Mouse (Mus musculus): ENCODE results near the gene Mmp17.

Mmp17 gene

DNA sequence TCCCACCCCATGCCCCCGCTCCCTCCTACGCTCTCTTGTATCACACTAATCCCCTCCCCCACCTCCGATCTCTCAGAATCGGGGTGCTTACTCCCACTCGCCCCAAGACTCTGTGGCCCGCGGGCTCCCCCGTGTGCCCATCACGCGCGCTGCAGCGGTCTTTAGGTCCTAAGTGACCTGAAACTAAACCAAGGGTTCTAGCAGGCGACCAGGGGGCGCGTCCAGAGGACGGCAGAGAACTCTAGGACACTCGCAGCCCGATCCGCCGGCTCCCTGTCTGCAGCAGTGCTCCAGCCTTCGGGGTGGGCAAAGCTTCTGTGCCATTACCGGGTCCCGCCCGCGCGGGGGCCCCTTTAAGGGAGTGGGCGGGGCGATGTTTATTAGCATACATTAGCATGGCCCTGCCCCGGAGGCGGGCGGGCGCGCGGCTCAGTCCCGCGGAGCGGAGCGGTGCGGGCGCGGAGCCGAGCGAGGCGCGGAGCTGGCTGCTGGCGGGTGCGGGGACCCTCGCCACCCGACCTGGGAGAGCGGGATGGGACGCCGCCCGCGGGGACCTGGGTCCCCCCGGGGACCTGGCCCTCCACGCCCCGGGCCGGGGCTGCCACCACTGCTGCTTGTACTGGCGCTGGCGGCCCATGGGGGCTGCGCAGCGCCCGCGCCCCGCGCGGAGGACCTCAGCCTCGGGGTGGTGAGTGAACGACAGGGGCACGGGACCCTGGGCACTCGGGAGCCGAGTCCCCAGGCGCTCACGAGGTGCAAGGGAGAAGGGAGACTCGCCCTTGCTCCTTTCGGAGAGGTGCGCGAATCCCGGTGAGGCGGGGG, at the start of gene Mmp17:
TSS of gene Mmp17 (plus strand) at position 409 of the 822 bp plus-strand sequence.
- peak; percentile 87 for DNase-seq (ENCODE audit: low spot score)

DNA sequence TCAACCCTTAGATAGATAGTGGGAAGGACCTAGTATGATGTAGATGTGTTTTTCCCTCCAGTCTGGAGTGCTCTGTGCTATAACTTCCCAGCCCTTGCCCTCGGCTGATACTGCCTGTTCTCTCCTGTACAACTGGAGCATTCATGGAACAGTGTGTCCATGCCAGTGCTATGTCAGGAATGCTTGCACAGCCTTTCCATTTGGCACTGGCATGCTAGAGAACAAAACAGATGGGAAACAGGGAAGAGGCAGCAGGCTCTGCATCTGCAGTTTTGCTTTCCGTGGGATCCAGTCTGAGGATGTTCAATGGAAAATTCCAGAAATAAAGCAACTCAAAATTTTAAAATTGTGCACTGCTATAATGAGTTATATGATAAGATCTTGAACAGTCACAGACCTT, 49.5 kb upstream of the Mmp17 start:
- peak; percentile 27 for DNase-seq (ENCODE audit: low spot score)

DNA sequence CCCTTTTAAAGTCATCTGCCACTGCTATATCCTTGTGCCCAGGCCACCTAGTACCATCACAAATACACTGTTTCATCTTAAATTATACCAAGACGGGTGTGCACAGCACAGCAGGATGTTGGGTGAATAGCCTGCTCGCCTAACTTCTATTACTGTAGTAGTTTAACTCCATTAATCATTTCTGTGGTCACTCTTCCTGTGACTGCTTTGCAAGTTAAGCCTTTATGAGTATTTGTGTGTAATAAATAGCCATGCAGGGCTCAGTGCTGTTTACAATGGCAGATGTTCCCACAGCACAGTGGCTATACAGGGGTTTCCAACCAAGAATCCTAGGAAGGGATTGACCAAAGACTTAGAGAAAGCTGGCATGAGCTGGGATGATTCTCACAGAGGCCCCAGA, 48.9 kb upstream of the Mmp17 start:
- no peak for DNase-seq (ENCODE audit: low spot score)

DNA sequence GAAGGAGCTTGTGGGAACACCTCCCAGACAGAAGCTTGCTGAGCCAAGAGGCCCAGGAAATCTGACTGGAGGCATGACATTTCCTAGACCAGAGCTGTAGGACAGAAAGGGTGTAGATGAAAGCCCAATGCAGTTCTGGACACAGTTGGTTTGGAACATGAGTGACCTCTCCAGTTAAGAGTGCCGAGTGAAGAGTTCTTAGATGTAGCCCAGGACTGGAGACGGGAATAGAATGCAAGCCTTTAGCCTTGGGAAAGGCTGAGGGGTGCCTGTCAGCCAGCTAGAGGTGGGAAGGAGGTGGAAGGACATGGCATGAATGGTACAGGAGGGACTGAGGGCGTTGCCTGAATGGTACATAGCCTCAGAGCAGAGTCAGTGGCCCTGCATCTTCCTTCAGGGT, 48.5 kb upstream of the Mmp17 start:
- DNase-seq (ENCODE audit: low spot score), result no peak

DNA sequence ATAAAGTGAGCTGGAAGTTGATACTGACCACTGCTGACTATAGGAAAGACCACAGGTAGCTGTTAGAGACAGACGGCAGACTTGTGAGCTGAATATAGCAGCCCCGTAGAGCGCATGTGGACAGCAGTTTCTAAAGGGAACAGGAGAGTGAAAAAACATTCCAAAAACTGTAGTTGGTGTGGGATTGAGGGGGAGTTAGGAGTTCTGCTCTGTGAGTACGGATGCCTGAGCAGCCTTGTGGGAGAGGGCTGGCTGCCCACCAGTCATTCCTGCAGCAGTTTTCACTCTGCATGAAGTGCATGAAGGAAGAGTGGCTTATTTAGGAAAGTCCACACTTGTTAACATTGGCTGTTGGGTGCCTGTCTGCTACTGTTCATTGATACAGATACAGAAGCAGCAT, 45.1 kb upstream of the Mmp17 start:
- DNase-seq (ENCODE audit: low spot score), result no peak

DNA sequence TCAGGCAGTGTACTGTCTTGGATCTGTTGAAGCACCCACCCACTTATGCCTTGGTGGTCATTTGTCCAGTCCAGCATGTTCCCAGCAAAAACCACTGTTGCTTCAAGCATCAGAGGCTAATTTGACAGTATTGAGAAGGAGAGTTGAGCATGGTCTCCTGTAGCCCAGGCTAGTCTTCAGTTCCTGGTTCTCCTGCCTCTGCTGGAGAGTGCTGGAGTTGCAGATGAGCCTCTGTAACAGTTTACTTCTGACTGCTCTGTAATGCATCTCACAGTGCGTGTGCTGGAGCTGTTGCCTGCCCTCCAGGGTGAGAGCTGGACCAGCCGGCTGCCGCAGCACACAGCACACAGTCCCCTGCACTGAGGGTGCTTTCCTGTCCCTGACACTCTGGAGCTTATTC, 41.7 kb upstream of the Mmp17 start:
- no peak for DNase-seq (ENCODE audit: low spot score)

DNA sequence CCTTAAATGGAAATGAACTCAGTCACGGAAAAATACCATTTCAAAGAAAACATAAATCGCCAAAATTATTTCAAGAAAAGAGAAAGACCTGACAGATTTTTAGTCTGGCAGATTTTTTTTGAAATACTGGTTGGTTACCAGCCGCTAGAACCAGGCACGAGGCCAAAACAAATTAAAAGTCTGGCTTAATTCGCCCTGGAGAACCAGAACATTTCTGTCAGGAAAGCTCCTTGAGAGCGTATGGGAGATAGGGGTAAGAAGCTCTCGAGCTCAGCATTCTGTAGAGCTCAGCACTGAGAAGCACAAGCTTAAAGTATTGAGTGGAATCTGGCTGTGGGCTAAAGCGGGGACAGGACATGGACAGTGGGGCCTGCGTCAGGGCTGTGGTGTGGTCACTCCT, 38.2 kb upstream of the Mmp17 start:
- peak; percentile 67 for DNase-seq (ENCODE audit: low spot score)

DNA sequence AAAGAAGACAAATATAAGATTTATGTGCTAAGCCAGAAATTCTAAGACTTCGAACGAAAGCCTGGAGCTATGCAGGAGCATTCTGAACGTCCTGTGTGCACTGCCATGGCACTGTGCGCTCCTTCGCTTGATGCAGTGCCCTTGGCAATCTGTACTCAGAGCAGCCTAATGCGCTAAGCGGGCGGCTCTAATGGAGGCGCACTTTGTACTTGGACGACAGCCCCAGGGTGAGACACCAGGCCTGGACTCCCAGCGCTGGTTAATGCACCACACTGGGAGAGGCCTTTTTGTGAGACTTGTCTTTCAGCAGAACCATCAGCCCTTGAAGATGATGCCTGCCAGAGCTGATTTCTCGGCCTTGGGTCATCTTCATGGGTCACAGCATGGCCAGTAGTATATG, 34.3 kb upstream of the Mmp17 start:
- no peak for DNase-seq (ENCODE audit: low spot score)

DNA sequence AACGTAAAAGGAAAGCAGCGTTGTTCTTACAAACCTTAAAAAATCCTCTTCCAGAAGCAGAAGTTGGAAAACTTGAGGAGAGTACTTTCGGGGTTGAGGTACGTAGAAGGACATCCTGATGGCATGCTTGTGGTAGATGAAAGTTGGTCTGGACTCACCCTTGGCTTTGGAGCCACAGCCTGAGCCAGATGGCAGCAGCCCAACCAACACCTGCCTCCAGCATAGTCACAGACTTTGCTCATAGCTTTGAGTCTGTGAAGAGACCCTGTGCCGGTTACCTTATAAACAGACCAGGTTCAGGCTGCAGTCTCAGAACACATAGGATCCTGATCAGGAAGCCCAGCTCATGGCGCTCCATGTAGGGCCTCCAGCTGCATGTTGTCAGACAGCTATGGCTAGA, 33.2 kb upstream of the Mmp17 start:
- no peak for DNase-seq (ENCODE audit: low spot score)

DNA sequence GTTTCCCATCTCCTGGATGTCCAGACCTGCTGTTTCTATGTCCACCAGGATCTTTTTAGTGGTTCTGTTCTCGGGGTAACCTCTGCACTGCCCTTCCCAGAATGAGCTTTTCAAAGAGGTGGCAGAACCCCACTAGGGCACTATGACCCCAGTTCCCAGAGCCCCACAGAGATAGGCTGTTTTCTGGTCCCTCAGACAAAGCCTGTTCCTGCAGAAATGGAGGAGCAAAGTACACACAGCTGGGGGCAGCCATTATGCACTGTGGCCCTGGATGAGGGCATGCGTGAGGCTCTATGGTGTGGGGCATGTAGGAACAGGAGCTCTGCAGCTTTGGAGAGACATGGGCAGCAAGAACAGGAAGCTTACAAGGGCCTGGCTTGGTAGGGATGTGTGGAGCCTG, 32.0 kb upstream of the Mmp17 start:
- no peak for DNase-seq (ENCODE audit: low spot score)

DNA sequence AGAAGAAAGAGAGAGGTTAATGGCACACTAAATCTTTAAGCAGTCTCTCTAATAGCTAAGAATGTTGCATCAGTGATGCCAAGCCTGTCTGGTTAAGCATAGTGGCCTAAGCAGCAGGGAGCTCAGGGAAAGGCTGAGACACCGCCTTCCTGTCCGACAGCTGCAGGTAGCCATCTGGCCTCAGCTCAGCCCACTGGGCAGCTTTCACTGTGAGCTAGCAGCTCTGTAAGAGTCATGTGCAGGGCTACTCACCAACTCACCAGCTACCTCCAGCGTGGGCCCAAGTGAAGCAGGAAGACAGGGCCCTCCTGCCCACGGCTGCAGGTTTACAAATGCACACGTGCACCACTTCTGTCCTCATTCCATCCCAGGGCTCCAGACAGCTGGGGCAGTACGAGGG, 30.3 kb upstream of the Mmp17 start:
- DNase-seq (ENCODE audit: low spot score), result peak; percentile 47

DNA sequence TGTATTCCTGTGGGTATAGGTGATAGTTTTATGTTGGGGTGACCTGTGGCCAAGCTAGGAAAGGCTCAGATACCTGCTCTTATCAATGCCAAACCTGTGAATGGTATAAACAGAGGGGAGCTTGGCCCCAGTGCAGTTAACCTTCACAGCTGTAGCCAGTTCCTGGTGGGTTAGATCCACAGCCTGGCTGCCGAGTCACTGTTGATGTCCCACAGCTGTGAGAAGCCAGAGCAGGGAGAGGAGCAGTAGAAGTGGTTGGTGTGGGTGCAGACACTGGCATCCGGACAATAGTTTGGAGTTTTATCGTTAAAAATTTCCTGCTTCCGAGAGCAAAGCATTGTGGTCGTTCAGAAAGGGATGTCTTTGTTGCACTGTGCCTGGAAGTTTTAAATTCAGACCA, 25.4 kb upstream of the Mmp17 start:
- no peak for DNase-seq (ENCODE audit: low spot score)

DNA sequence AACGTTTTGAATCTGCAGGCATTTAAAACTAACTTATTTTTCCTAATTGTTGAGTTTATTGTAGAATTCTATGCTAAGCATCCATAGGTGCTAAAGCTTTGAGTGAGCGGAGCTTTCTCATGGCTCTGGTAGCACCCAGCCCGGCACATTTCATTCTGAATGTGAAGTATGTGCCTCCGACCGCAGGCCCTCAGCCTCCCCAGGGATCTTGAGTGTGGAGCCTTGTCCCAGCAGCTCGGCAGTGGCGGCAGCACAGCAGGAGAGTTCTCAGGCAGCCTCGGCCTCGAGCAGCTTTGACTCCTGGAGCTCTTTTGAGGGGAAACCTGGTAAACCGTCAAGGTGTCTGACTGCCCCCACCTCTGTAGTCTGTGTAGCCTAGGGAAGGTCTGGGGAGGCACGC, 24.7 kb upstream of the Mmp17 start:
- DNase-seq (ENCODE audit: low spot score), result peak; percentile 32

DNA sequence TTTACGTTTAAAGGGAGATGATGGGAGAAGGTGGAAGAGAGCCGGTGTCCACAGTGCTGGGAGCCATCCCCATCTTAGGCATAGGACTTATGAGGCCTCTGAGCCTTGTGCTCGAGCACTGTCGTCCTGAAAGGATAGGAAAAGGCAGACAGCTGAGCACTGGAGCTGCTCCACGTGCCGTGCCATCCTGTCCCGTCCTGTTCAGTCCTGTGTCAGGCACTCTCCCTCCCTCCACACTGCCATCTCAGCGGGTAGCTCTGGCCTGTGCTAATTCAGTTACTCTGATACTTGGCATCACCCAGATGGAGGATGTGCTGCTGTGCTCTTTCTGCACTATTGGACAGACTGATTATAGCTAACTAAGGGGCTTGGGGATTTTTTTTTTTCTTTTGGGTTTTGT, 21.6 kb upstream of the Mmp17 start:
- peak; percentile 62 for DNase-seq (ENCODE audit: low spot score)

DNA sequence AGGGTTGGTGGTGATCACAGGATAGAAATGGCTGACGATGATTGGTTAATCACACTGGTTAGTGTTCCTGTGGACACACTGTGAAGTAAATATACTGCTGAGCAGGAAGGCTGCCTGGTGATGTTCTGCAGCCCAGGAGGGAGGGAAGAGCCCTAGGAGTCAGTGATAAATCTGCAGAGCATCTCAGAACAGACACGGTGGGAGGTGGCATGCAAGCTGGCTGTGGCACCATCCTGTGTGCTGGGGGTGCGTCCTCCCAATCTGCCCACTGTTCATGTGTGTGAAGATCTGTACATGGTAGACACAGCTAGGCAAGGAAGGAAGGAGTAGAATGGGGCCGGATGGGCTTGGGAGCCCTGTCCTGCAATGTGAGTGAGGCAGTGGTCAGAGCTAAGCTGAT, 15.4 kb upstream of the Mmp17 start:
- DNase-seq (ENCODE audit: low spot score), result no peak

DNA sequence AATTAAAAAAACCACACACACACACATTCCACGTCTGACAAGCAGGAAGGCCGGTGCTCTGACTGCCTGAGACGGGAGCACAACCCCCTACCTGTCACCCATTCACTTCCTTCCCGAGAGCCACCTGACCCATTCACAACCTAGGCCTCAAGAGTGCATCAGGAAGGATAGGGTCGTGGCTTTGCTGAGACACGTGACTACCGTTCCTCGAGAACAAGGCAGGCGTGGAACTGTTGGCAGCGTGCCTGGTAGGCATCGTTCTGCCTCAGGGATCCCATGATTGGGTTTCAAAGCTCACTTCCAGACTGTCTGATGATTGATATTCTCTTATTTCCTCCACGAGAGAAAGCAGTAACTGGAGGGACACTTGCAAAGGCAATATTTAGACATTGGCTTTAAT, 5.8 kb upstream of the Mmp17 start:
- DNase-seq (ENCODE audit: low spot score), result peak; percentile 29

DNA sequence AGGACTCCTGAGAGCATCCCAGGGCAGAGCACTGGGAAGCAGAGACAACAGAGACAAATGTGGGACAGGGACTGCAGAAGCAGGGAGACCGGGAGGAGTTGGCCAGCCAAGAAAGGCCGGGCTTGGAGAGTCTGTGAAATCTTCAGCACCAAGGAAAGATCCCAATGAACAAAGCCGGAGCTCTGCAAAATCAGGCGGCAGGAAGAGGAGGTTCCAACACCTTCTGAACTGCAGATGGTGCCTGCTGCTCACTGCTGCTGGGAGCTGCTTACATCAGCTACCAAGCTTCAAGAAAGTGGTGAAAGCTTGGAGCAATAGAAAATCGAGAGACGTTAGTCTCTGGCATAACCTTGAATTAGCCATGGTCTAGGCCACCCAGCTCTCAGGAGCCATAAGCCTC, 3.9 kb upstream of the Mmp17 start:
- no peak for DNase-seq (ENCODE audit: low spot score)

DNA sequence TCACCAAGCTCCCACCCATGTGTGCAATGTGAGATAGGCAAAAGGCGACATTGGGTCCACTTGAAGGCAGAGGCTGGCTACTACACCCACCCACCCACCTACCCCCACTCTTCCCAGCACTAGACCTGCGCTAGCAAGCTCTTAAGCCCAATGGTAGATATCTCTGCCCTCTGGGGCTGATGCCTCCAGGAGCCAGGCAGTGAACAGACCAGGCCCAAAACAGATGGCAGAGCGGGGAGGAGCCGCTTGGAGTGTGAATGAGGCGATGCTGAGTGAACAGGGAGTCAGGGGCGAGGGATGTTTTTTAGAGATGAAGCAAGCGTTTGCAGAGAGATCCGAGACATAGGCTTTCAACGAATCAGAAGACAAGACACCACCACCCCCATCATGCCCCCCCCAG, 3.4 kb upstream of the Mmp17 start:
- no peak for DNase-seq (ENCODE audit: low spot score)

DNA sequence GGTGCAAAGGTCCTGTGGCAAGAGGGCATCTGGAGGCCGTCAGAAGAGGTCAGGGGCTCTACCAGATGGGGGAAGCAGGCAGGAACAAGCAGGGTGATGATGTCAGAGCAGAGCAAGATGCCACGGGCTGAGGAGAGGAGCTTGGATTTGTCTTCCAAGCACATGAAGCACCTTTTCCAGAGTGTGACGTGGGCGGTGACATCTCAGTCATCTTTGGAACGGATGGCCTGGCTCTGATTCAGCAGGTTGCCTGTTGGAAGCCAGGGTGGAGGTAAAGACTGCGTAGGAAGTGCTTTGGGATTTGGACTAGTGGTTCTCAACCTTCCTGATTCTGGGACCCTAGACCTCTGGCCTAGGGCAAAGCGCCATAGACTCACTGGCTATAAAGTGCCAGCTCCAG, 3.0 kb upstream of the Mmp17 start:
- DNase-seq (ENCODE audit: low spot score), result no peak

DNA sequence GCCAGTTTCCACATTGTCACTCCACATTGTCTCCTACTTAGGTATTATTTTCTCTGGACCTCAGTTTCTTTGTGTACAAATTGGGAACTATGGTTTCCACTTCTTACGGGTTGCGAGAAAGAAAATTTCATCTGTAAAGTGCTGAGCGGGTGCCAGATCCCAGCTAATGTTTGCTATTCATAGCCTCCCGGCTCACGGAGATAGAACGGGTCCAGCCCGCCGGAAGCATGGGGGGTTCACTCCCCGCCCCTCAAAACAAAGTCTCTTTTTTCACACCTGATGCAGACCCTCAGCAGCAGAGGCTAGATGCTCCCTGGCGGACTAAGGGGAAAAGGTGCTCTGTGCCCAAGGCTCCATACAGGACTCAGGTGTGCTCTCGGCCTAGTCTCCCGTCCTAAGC, 638 bp upstream of the Mmp17 start:
- no peak for DNase-seq (ENCODE audit: low spot score)

DNA sequence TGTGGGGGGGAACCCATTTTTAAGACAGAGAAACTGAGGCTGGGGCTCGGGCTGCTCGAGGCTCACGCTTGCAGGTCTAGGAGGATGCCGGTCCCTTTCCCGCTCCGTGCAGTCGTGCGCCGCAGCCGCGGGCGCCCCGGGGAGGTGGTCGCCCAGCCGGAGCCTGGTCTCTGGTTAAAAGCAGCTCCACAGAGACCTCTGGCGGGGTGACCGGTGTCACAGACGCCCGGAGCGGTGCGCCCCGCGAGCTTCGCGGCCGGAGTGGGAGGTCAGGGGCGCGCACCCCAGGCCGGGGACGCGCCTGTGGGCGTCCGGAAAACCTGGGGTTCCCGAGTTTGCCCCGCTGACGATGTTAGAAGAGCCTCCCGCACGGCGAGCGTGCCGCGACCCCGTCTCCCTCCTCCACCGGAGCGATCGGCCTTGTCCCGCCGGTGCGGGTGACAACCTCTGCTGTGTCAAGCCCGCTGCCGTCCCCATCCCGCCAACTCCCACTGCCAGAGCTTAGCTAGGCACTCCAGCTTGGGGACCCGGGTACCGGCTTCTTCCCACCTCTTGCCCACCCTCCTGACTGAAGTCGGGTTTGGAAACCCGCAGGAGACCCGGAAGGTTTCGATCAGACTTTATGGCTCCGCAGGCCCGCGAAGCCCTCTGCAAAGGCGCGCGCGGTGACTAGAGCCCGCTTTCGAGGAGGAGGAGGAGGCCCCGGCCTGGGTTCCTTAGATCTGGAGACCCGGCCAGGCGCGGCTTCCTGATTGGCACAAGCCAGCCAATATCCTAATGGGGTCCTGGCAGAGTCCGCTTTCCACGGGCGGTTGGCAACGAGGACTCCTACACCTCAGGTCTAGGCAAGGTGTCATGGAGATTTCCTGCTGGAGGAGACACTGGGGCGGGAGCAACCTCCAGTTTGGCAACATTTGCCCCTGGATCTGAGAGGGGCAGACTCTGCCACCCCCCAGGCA, 893 bp downstream of the Mmp17 start:
- peak; percentile 52 for DNase-seq (ENCODE audit: low spot score)

DNA sequence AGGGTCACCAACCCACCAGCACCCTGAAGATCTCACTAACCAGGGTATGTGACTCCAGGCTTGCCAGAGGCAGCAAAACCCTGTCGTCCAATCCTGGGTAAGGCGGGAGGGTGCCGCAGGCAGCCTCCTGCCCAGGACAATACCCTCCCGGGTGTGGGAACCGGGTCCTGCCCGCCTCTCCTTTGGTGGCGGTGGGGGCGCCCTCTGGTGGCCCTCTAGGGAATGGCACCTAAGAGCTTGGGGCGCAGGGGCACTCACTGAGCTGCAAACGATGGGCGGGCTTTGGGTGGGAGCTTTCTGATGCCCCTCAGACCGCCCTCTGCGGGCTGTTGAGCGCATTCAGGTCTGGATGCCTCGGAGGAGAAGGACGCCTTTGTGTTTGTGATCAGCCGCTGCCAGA, 2.0 kb downstream of the Mmp17 start:
- peak; percentile 88 for DNase-seq (ENCODE audit: low spot score)

DNA sequence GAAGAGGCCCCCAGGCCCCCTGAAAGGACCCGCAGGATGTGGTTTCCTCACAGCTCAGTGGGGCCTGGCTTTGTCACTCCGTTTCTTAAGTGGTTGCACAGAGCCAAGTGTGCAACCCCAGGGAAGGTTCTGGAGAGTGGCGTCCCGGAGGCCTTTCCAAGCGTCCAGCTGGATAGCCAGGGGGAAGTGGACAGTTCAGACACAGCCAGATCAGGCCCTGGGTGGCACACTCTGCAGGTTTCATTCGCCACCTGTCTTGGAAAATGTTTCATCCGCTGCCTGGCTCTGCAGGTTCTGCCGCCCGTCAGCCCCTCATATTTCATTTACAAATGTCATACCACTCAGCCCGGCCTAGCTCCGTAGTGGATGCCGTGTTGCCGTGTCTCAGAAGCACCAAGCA, 2.5 kb downstream of the Mmp17 start:
- DNase-seq (ENCODE audit: low spot score), result no peak
